Mouse (Mus musculus) CD4-positive, CD25-positive, alpha-beta regulatory T cell (primary cell): ENCODE measurements around the gene Epop. TPM values are rescaled to one million over a fixed set of nuclear protein-coding genes. Genes with fewer than 3 reads are reported as not detected.

Source experiments
- polyA plus RNA-seq: library from polyadenylated mRNA; unstranded; fragments of 100-300 nt; shearing (Covaris generic); gene quantifications from one replicate; pipeline ENCODE4 v1.2.1, GENCODE M21; 2017

Epop gene
- polyA plus RNA-seq, result 9.0 TPM

DNA sequence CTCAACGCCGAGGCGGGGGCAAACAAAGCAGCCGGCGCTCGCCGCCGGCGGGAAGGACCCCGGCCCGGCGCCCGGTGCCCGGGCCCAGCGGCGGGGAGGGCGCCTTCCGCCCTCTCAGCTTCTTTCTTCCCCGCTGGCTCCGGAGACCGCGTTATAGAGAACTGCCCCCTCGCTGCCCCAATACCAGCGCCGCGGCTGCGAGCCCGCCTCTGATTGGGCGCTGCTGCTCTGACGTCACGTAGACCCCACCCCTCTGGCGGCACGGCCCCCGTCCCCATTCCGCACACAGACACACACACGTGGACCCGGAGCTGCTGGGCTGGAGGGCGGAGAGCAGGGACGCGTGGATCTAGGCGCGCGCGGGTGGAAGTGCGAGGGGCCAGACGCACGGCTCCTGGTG, at the start of gene Epop:
Gene Epop (minus strand): TSS at position 127 of the 400 bp plus-strand sequence.

DNA sequence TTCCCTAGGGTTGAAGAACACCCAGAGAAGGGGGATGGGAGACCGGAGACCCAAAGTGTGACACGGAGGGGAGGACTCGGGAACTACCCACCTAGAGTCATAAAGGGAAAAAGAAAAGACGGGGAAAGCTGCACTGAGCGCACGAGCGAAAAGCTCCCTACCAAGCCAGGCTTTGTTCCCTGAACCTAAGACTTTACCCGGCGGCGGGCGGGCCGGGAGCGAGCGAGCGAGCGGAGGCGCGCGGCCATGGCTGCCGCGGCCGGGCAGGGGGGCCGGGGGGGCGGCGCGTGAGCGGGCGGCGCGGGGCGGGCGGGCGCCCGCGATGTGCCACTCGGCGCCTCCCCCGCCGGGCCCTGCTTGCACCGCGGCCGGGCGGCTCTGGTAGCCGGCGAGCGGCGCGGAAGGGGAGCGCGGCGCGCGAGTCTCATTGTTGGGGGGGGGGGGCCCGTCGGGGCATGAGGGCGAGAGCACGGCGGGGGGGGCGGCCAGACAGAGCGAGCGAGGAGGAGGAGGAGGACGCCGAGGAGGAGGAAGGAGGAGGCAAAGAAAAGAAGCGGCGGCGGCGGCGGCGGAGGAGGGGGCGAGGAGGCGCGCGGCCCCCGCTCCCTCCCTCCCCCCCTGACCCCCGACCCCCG, 33.5 kb upstream of the Epop start, which contains the start of gene Mllt6:
Gene Mllt6 (plus strand): TSS at position 522 of the 635 bp plus-strand sequence.

Other genes with a start within 250 kb of the Epop start
- gene Arhgap23, start 214.2 kb downstream of the Epop start, polyA plus RNA-seq, result 0.14 TPM
- gene 4933428G20Rik, start 129.4 kb downstream of the Epop start, polyA plus RNA-seq, result not detected
- gene Srcin1, start 53.5 kb downstream of the Epop start, polyA plus RNA-seq, result not detected
- gene Mllt6, start 33.7 kb upstream of the Epop start, polyA plus RNA-seq, result 12.7 TPM
- 70.3 TPM for gene Cisd3, start 56.1 kb upstream of the Epop start, polyA plus RNA-seq
- gene Pcgf2, start 70.8 kb upstream of the Epop start, polyA plus RNA-seq, result 1.4 TPM
- 428 TPM for gene Psmb3, start 73.7 kb upstream of the Epop start, polyA plus RNA-seq
- gene Pip4k2b, start 115.0 kb upstream of the Epop start, polyA plus RNA-seq, result 2.6 TPM
- gene Cwc25, start 136.9 kb upstream of the Epop start, polyA plus RNA-seq, result 27.1 TPM
- gene 1700001P01Rik, start 146.2 kb upstream of the Epop start, polyA plus RNA-seq, result not detected
- gene Rpl23, start 152.7 kb upstream of the Epop start, polyA plus RNA-seq, result 408 TPM
- gene Lasp1, start 169.3 kb upstream of the Epop start, polyA plus RNA-seq, result 201 TPM
- 0.41 TPM for gene B230217C12Rik, start 211.1 kb upstream of the Epop start, polyA plus RNA-seq